Comparison of ENCODE assay signal across 7 mouse cellular contexts in genomic region chr1:84619131-84619760, GRCm38 (mm10).
DNase-seq lines count a peak whose midpoint lies in the region; ATAC-seq and TF ChIP-seq lines count a peak whose summit lies in the region.

No protein-coding gene starts in this region.

- no peaks in the 10 kb centered on the region for H3K9me3 ChIP-seq in intestine, embryonic 14.5 days (ENCODE audit: control insufficient read depth, low read length)
- H3K9me3 ChIP-seq in intestine, postnatal 0 days (ENCODE audit: control insufficient read depth), result no peaks in the 10 kb centered on the region
- no peaks in the 10 kb centered on the region for H3K9me3 ChIP-seq in forebrain, embryonic 14.5 days (replicated peaks; ENCODE audit: control insufficient read depth, low read length)
- no peaks in the 10 kb centered on the region for H3K9me3 ChIP-seq in neural tube, embryonic 14.5 days (ENCODE audit: control insufficient read depth, low read length)

- no peak overlapping the region for H3K4me3 ChIP-seq in intestine, embryonic 14.5 days (ENCODE audit: low read depth, low read length)
- no peak overlapping the region for H3K4me3 ChIP-seq in intestine, postnatal 0 days (ENCODE audit: low read depth, low read length)
- no peak overlapping the region for H3K4me3 ChIP-seq in forebrain, embryonic 14.5 days (ENCODE audit: low read depth, low read length)
- H3K4me3 ChIP-seq in neural tube, embryonic 14.5 days (ENCODE audit: low read depth, low read length), result no peak overlapping the region

- H3K9ac ChIP-seq in intestine, embryonic 14.5 days (ENCODE audit: low read length), result no peak overlapping the region
- H3K9ac ChIP-seq in intestine, postnatal 0 days (ENCODE audit: low read depth, low read length), result no peak overlapping the region
- peak overlapping the region; percentile 26; the same call in 1 of the 2 replicates for H3K9ac ChIP-seq in forebrain, embryonic 14.5 days (ENCODE audit: low read length)
- 0 out of 2 replicates have a peak overlapping the region, but pooled peaks have one; percentile 21 for H3K9ac ChIP-seq in neural tube, embryonic 14.5 days (replicated peaks; ENCODE audit: low read depth, low read length)

- no peaks in the 10 kb centered on the region for H3K27me3 ChIP-seq in intestine, embryonic 14.5 days (replicated peaks; ENCODE audit: control insufficient read depth, insufficient read depth, low read length)
- H3K27me3 ChIP-seq in intestine, postnatal 0 days (replicated peaks; ENCODE audit: control insufficient read depth, insufficient read depth, low read length), result no peaks in the 10 kb centered on the region
- no peaks in the 10 kb centered on the region for H3K27me3 ChIP-seq in forebrain, embryonic 14.5 days (replicated peaks; ENCODE audit: control insufficient read depth, insufficient read depth, low read length)
- no peaks in the 10 kb centered on the region for H3K27me3 ChIP-seq in neural tube, embryonic 14.5 days (ENCODE audit: control insufficient read depth, insufficient read depth, low read length)

- ATAC-seq in intestine, embryonic 14.5 days (replicated peaks; ENCODE audit: low FRiP score, low TSS enrichment, low read depth), result no peak
- ATAC-seq in intestine, postnatal 0 days, result no peak
- no peak for ATAC-seq in forebrain, embryonic 14.5 days
- ATAC-seq in neural tube, embryonic 14.5 days (ENCODE audit: low read depth), result no peak

- TF ChIP-seq CTCF in intestine, postnatal 0 days (IDR thresholded peaks at IDR 0.05; ENCODE audit: low read depth), result no peak

- H3K4me2 ChIP-seq in intestine, embryonic 14.5 days (ENCODE audit: low read length), result peak overlapping the region; percentile 29; the same call in 1 of the 2 replicates
- H3K4me2 ChIP-seq in intestine, postnatal 0 days (replicated peaks; ENCODE audit: low read depth), result no peak overlapping the region
- 0 out of 2 replicates have a peak overlapping the region, but pooled peaks have one; percentile 3 for H3K4me2 ChIP-seq in forebrain, embryonic 14.5 days (ENCODE audit: low read length)
- H3K4me2 ChIP-seq in neural tube, embryonic 14.5 days (ENCODE audit: low read depth, low read length), result peak overlapping the region; percentile 36; the same call in 1 of the 2 replicates

- no peaks in the 10 kb centered on the region for H3K36me3 ChIP-seq in intestine, embryonic 14.5 days (ENCODE audit: control insufficient read depth, insufficient read depth, low read length)
- H3K36me3 ChIP-seq in intestine, postnatal 0 days (ENCODE audit: control insufficient read depth, insufficient read depth), result no peaks in the 10 kb centered on the region
- no peaks in the 10 kb centered on the region for H3K36me3 ChIP-seq in forebrain, embryonic 14.5 days (ENCODE audit: control insufficient read depth, insufficient read depth, low read length)
- no peaks in the 10 kb centered on the region for H3K36me3 ChIP-seq in neural tube, embryonic 14.5 days (ENCODE audit: control insufficient read depth, insufficient read depth, low read length)

- DNase-seq in intestine, embryonic 14.5 days (ENCODE audit: low spot score), result peak; percentile 36
- peak; percentile 41 for DNase-seq in forebrain, embryonic 14.5 days (ENCODE audit: low spot score)
- peak; percentile 39 to 75 for DNase-seq in frontal cortex, postnatal 36 days (ENCODE audit: low spot score in 2 of 2)
- DNase-seq in urinary bladder, adult 2 months (ENCODE audit: low spot score), result no peak
- no peak for DNase-seq in gastrocnemius, adult 18-20 months (ENCODE audit: low spot score)

- H3K4me1 ChIP-seq in intestine, embryonic 14.5 days (replicated peaks; ENCODE audit: control insufficient read depth, insufficient read depth, low read length), result no peaks in the 10 kb centered on the region
- H3K4me1 ChIP-seq in intestine, postnatal 0 days (replicated peaks; ENCODE audit: control insufficient read depth, insufficient read depth, low read length), result no peaks in the 10 kb centered on the region
- peaks cover 26% of the 10 kb centered on the region for H3K4me1 ChIP-seq in forebrain, embryonic 14.5 days (ENCODE audit: control insufficient read depth, insufficient read depth, low read length)
- H3K4me1 ChIP-seq in neural tube, embryonic 14.5 days (ENCODE audit: control insufficient read depth, insufficient read depth, low read length), result peaks cover 41% of the 10 kb centered on the region

- no peak overlapping the region for H3K27ac ChIP-seq in intestine, embryonic 14.5 days (ENCODE audit: low read depth)
- no peak overlapping the region for H3K27ac ChIP-seq in intestine, postnatal 0 days (ENCODE audit: low read depth, low read length)
- 0 out of 2 replicates have a peak overlapping the region, but pooled peaks have one; percentile 30 for H3K27ac ChIP-seq in forebrain, embryonic 14.5 days (ENCODE audit: low read depth, low read length)
- H3K27ac ChIP-seq in neural tube, embryonic 14.5 days (ENCODE audit: low read depth, low read length), result peak overlapping the region; percentile 64

- WGBS in intestine, embryonic 14.5 days, result 40% methylated on average over 16 of the region's 16 CpGs
- 58% methylated on average over 16 of the region's 16 CpGs for WGBS in intestine, postnatal 0 days
- WGBS in forebrain, embryonic 14.5 days, result 38% methylated on average over 16 of the region's 16 CpGs
- 22% methylated on average over 16 of the region's 16 CpGs for WGBS in neural tube, embryonic 14.5 days

Comparison
In these comparisons a context has a peak if more than half of its experiments do, and no peak if none do; other contexts are left out.
1. DNase-seq: peak in intestine, embryonic 14.5 days (single experiment), forebrain, embryonic 14.5 days (single experiment) and frontal cortex, postnatal 36 days (2 of 2); none in urinary bladder, adult 2 months (single experiment) and gastrocnemius, adult 18-20 months (single experiment).
2. H3K27ac ChIP-seq: peak in forebrain, embryonic 14.5 days (single experiment) and neural tube, embryonic 14.5 days (single experiment); none in intestine, embryonic 14.5 days (single experiment) and intestine, postnatal 0 days (single experiment).
3. H3K9ac ChIP-seq: peak in forebrain, embryonic 14.5 days (single experiment) and neural tube, embryonic 14.5 days (single experiment); none in intestine, embryonic 14.5 days (single experiment) and intestine, postnatal 0 days (single experiment).